Mouse (Mus musculus) embryonic fibroblast, embryonic 13.5 days (primary cell): ENCODE data around the gene Runx1.

ENCODE experiments used
- CTCF ChIP-seq: IDR thresholded peaks from 2 replicates; pipeline ENCODE4 v1.5.1; 2011; ENCODE audit warnings: mild to moderate bottlenecking, control low read depth, low read length, moderate library complexity, borderline replicate concordance; ENCODE audit not compliant: insufficient read depth
- POLR2A ChIP-seq: IDR thresholded peaks from 2 replicates; pipeline ENCODE4 v1.6.1; 2011; ENCODE audit warnings: low read depth, mild to moderate bottlenecking, control low read depth, low read length, moderate library complexity

GRCm38 (mm10) chr16:92822676-92823075 is 3.3 kb downstream of the Runx1 start:
- no peak for TF ChIP-seq CTCF
- no peak for TF ChIP-seq POLR2A
